Mouse (Mus musculus) NIH3T3 (cell line): Measurements from ENCODE around the gene Zfp180.
"Not testable (repeated sequence)": the region's sequence is repeated elsewhere in the genome, so short reads cannot be mapped to it uniquely, and the experiment has no call there.

Experiments used
- DNase-seq: peaks from one replicate; pipeline ENCODE4 v3.0.0-alpha.2; 2012; ENCODE audit warnings: low read depth

Zfp180 gene

GRCm38 (mm10) chr7:24081634-24082431 lies at the start of gene Zfp180:
Gene Zfp180 (plus strand): TSS chr7:24081924.
- DNase-seq: peak; percentile 99

- DNase-seq: no peak
Observed at GRCm38 (mm10) chr7:24052660-24053304, 28.9 kb upstream of the Zfp180 start, which contains the start of gene Vmn1r183. Gene Vmn1r183 (plus strand): TSS chr7:24053254.

GRCm38 (mm10) chr7:24074424-24074823 lies 7.3 kb upstream of the Zfp180 start:
- not testable (repeated sequence) for DNase-seq

GRCm38 (mm10) chr7:24082457-24083235 lies 922 bp downstream of the Zfp180 start:
- peak; percentile 72 for DNase-seq

- no peak for DNase-seq
Observed at GRCm38 (mm10) chr7:24086871-24087270, 5.1 kb downstream of the Zfp180 start.

- DNase-seq: no peak
Observed at GRCm38 (mm10) chr7:24087485-24088125, 5.9 kb downstream of the Zfp180 start.

- DNase-seq: no peak
Observed at GRCm38 (mm10) chr7:24104403-24104802, 22.7 kb downstream of the Zfp180 start.

- DNase-seq: peak; percentile 22
Observed at GRCm38 (mm10) chr7:24105144-24105703, 23.5 kb downstream of the Zfp180 start.

- no peak for DNase-seq
Observed at GRCm38 (mm10) chr7:24110839-24111238, 29.1 kb downstream of the Zfp180 start.

GRCm38 (mm10) chr7:24111772-24112155 lies 30.0 kb downstream of the Zfp180 start:
- no peak for DNase-seq

GRCm38 (mm10) chr7:24112156-24112856 lies 30.6 kb downstream of the Zfp180 start, which contains the start of gene Zfp112:
Gene Zfp112 (plus strand): TSS chr7:24112314.
- DNase-seq: peak; percentile 86

- peak; percentile 62 for DNase-seq
Observed at GRCm38 (mm10) chr7:24113001-24113400, 31.3 kb downstream of the Zfp180 start.

- no peak for DNase-seq
Observed at GRCm38 (mm10) chr7:24116655-24117054, 34.9 kb downstream of the Zfp180 start.

GRCm38 (mm10) chr7:24133425-24133995 lies 51.8 kb downstream of the Zfp180 start:
- DNase-seq: no peak

- DNase-seq: peak; percentile 89
Observed at GRCm38 (mm10) chr7:24133996-24134828, 52.5 kb downstream of the Zfp180 start, which contains the start of gene Zfp235. Gene Zfp235 (plus strand): TSS chr7:24134169.

GRCm38 (mm10) chr7:24142566-24142965 lies 60.8 kb downstream of the Zfp180 start:
- DNase-seq: no peak

GRCm38 (mm10) chr7:24153272-24153671 lies 71.5 kb downstream of the Zfp180 start:
- peak; percentile 65 for DNase-seq
